Mouse (Mus musculus) fibroblast of lung, adult 2 months (primary cell): ENCODE measurements around the gene Smlr1.

Experiments used
- DNase-seq: peaks from one replicate; pipeline ENCODE4 v3.0.0-alpha.2; 2011; ENCODE audit warnings: low read depth

Gene Smlr1

DNA sequence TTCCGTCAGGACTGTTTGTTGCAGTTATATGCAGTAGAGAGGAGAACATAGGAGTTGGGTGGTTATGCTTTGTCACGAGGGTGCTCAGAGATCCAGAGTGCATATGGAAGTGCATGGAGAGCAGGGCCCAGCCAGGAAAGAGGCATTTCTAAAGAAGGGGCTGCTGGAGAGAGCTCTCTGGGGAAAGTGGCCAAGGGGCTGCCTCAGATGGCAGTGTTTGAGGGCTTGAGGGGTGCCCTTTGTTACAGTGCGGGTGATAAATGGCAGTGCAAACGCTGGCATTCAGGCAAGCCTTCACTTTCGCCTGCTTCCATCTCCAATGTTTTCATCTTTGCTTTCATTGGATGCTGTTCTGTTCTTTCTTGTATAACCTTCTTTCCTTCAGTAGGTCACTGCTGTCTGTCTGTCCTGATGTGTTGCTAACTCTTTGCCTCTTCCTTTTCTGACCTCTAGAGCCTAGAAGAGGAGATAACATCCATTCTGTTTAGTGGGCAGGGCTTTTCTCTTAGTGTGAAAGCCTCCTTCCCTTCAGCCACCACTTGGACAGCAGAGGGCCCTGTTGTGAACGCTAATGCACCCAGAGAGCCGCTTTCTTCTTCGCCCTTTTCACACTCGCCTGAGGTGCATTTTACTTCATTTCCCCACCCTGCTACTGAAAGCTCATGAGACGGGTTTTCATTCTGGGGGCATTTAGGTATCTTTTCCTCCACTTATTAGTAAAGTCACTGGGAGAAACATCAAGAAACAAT, 36.6 kb downstream of the Smlr1 start:
- DNase-seq = no peak

GRCm38 (mm10) chr10:25488456-25488855, 47.6 kb downstream of the Smlr1 start:
- peak; percentile 40 for DNase-seq

- DNase-seq = no peak
These were observed 53.3 kb downstream of the Smlr1 start for GRCm38 (mm10) chr10:25482791-25483190.

GRCm38 (mm10) chr10:25479716-25480115, 56.4 kb downstream of the Smlr1 start:
- no peak for DNase-seq
